Mouse (Mus musculus) megakaryocyte, embryonic 14.5 days (primary cell): ENCODE measurements around the gene Traf7.

Experiments used
- FLI1 ChIP-seq: IDR thresholded peaks from 2 replicates; pipeline ENCODE4 v1.6.1; 2012; ENCODE audit warnings: low read length, inconsistent platforms, mixed read lengths
- GATA1 ChIP-seq: IDR thresholded peaks from 3 replicates; pipeline ENCODE4 v1.6.1; 2012; ENCODE audit warnings: mixed read lengths, low read length, inconsistent platforms, borderline replicate concordance

GRCm38 (mm10) chr17:24551050-24551444 is 23.3 kb upstream of the Traf7 start:
- no peak for TF ChIP-seq GATA1
- no peak for TF ChIP-seq FLI1
